In the genomic region with DNA sequence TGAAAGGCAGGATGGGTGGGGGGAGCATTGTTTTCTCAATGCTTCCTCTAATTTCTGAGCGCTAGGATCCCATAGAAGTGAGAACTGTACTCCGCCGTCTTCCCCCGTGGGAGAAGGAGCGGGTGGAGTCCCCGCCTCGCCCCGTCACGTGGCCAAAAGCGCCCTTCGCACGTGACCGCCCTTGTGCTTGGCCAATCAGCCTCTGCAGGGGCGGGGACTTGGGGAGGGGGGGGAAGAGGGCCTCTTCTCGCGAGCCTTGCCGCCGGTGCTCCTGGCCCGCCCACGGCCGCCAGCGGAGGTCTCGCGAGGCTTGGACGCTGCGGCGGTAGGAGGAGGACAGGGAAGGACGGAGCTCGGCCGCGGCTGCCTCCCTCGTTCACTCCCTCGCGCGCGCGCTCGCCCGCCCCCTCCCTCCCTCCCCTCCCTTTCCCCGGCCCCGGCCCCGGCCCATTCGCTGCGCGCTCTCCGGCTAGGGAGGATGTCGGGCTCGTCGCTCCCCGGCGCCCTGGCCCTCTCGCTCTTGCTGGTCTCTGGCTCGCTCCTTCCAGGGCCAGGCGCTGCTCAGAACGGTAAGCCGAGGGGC, we compare ENCODE assay signal across 8 mouse cellular contexts. TPM values are rescaled to one million over a fixed set of nuclear protein-coding genes. Genes with fewer than 3 reads are reported as not detected.
DNase-seq lines count a peak whose midpoint lies in the region; ATAC-seq lines count a peak whose summit lies in the region.

Gene Nptn, plus strand, starts transcription at position 283 of the 583 bp plus-strand sequence.

- peak; percentile 85 for ATAC-seq in CD4-positive, CD25-positive, alpha-beta regulatory T cell, adult 4 months
- peak; percentile 96 for ATAC-seq in heart, embryonic 14.5 days (ENCODE audit: insufficient number of reproducible peaks, insufficient read depth, low FRiP score, low read depth)
- ATAC-seq in liver, embryonic 13.5 days (ENCODE audit: low read depth) = peak; percentile 95
- ATAC-seq in stomach, embryonic 16.5 days (ENCODE audit: insufficient read depth, low FRiP score) = peak; percentile 98

- WGBS in heart, embryonic 14.5 days = 0% methylated on average over 35 of the region's 56 CpGs
- WGBS in liver, embryonic 13.5 days (ENCODE audit: insufficient replicate concordance) = 0% methylated on average over 30 of the region's 56 CpGs
- WGBS in stomach, embryonic 16.5 days = 0% methylated on average over 42 of the region's 56 CpGs

- H3K27me3 ChIP-seq in heart, embryonic 14.5 days (ENCODE audit: control insufficient read depth, insufficient read depth, low read length) = no peaks in the 10 kb centered on the region
- H3K27me3 ChIP-seq in liver, embryonic 13.5 days = no peaks in the 10 kb centered on the region
- no peaks in the 10 kb centered on the region for H3K27me3 ChIP-seq in stomach, embryonic 16.5 days (ENCODE audit: control insufficient read depth, insufficient read depth, low read length)

- peak; percentile 94 for DNase-seq in c-Kit-negative CD71-positive TER-119-positive erythroid progenitor cells, embryonic 14.5 days (ENCODE audit: low read depth, low spot score)
- peak; percentile 94 for DNase-seq in fibroblast of lung, adult 2 months (ENCODE audit: low read depth)
- peak; percentile 98 for DNase-seq in kidney, postnatal 14 days
- DNase-seq in liver, embryonic 13.5 days = peak; percentile 95
- peak; percentile 97 for DNase-seq in neural tube, embryonic 10.5 days (ENCODE audit: extremely low spot score, low spot score)

- H3K36me3 ChIP-seq in heart, embryonic 14.5 days (ENCODE audit: control insufficient read depth, insufficient read depth, low read length) = no peaks in the 10 kb centered on the region
- H3K36me3 ChIP-seq in liver, embryonic 13.5 days = no peaks in the 10 kb centered on the region
- H3K36me3 ChIP-seq in stomach, embryonic 16.5 days (ENCODE audit: control insufficient read depth, insufficient read depth, low read length) = no peaks in the 10 kb centered on the region

- H3K9ac ChIP-seq in heart, embryonic 14.5 days (ENCODE audit: low read length) = peak within 1 kb of the TSS; percentile 88
- H3K9ac ChIP-seq in liver, embryonic 13.5 days = peak within 1 kb of the TSS; percentile 99
- peak within 1 kb of the TSS; percentile 97 for H3K9ac ChIP-seq in stomach, embryonic 16.5 days (ENCODE audit: low read length)

- peak within 1 kb of the TSS; percentile 83 for H3K4me2 ChIP-seq in heart, embryonic 14.5 days (ENCODE audit: low read length)
- peak within 1 kb of the TSS; percentile 80 for H3K4me2 ChIP-seq in liver, embryonic 13.5 days
- H3K4me2 ChIP-seq in stomach, embryonic 16.5 days (ENCODE audit: low read depth, low read length) = peak within 1 kb of the TSS; percentile 68

- peak within 1 kb of the TSS; percentile 93 to 95 for H3K27ac ChIP-seq in heart, embryonic 14.5 days (replicated peaks in 1 of 2; ENCODE audit: control insufficient read depth in 1 of 2, insufficient read depth in 1 of 2, low read depth in 2 of 2, low read length in 2 of 2)
- H3K27ac ChIP-seq in liver, embryonic 13.5 days = peak within 1 kb of the TSS; percentile 95
- H3K27ac ChIP-seq in stomach, embryonic 16.5 days (ENCODE audit: low read length) = peak within 1 kb of the TSS; percentile 95

- H3K9me3 ChIP-seq in heart, embryonic 14.5 days (ENCODE audit: control insufficient read depth, low read length) = no peaks in the 10 kb centered on the region
- no peaks in the 10 kb centered on the region for H3K9me3 ChIP-seq in liver, embryonic 13.5 days (replicated peaks)
- no peaks in the 10 kb centered on the region for H3K9me3 ChIP-seq in stomach, embryonic 16.5 days (replicated peaks; ENCODE audit: control insufficient read depth, low read length)

- H3K4me1 ChIP-seq in heart, embryonic 14.5 days (ENCODE audit: control insufficient read depth in 2 of 2, insufficient read depth in 2 of 2, low read length in 2 of 2) = peaks cover 3 to 14% of the 10 kb centered on the region in 2 experiments; a peak in 3 of 4 replicates
- H3K4me1 ChIP-seq in liver, embryonic 13.5 days (replicated peaks) = peaks cover 40% of the 10 kb centered on the region
- peaks cover 8% of the 10 kb centered on the region; the same call in 1 of the 2 replicates for H3K4me1 ChIP-seq in stomach, embryonic 16.5 days (ENCODE audit: control insufficient read depth, insufficient read depth, low read length)

- peak within 1 kb of the TSS; percentile 56 to 100 for H3K4me3 ChIP-seq in heart, embryonic 14.5 days (ENCODE audit: control insufficient read depth in 1 of 2, insufficient read depth in 1 of 2, low read depth in 1 of 2, low read length in 2 of 2)
- peak within 1 kb of the TSS; percentile 97 for H3K4me3 ChIP-seq in liver, embryonic 13.5 days (replicated peaks)
- peak within 1 kb of the TSS; percentile 83 for H3K4me3 ChIP-seq in stomach, embryonic 16.5 days (replicated peaks; ENCODE audit: low read length)

RNA-seq across cellular contexts. Expression of gene Nptn, which starts in this region (rescaled TPM):
- 10 to 100 TPM; 70.3 to 72.6 TPM for polyA plus RNA-seq in CD4-positive, CD25-positive, alpha-beta regulatory T cell, adult 4 months (2017; shearing (Covaris generic))
- 133 and 136 TPM in 2 replicates for polyA plus RNA-seq in heart, embryonic 14.5 days (2014; fragmentation: Nextera tagmentation; extraction: Ambion mirVana)
- 98.0 and 104 TPM in 2 replicates for polyA plus RNA-seq in liver, embryonic 13.5 days (2015; fragmentation: Nextera tagmentation; extraction: Ambion mirVana)
- polyA plus RNA-seq in stomach, embryonic 16.5 days (2015; fragmentation: Nextera tagmentation; extraction: Ambion mirVana) = 155 and 165 TPM in 2 replicates

Comparison
In these comparisons a context has a peak if more than half of its experiments do, and no peak if none do; other contexts are left out.
1. Peak in every context shown above with its lines: DNase-seq, ATAC-seq, H3K4me3 ChIP-seq and H3K27ac ChIP-seq.